Mouse (Mus musculus) kidney, postnatal 0 days (tissue): ENCODE results near the gene Glg1. TPM values are rescaled to one million over a fixed set of nuclear protein-coding genes. Genes with fewer than 3 reads are reported as not detected.

Source experiments
- ATAC-seq: fragments of 200-750 bp; cut with Nextera tagmentation; replicated peaks from 2 replicates; pipeline ENCODE4 v1.8.0; 2017; ENCODE audit warnings: low read depth, moderate number of reproducible peaks, moderate TSS enrichment, moderate library complexity; ENCODE audit not compliant: low FRiP score
- DNase-seq: peaks from one replicate; pipeline ENCODE4 v3.0.0-alpha.2; 2016; ENCODE audit warnings: low spot score
- H3K27ac ChIP-seq: fragments of 300-500 bp; sonication (generic); 2 replicates; pipeline ENCODE4 v1.5.1; 2014; ENCODE audit warnings: mild to moderate bottlenecking
- H3K27me3 ChIP-seq: fragments of 300-500 bp; sonication (generic); 2 replicates; pipeline ENCODE4 v1.6.1; 2014; ENCODE audit warnings: low read length, mixed read lengths; ENCODE audit not compliant: insufficient read depth
- H3K36me3 ChIP-seq: fragments of 300-500 bp; sonication (generic); 2 replicates; pipeline ENCODE4 v1.6.1; 2014; ENCODE audit warnings: low read length, mixed read lengths; ENCODE audit not compliant: insufficient read depth
- H3K4me1 ChIP-seq: fragments of 300-500 bp; sonication (generic); replicated peaks from 2 replicates; pipeline ENCODE4 v1.6.1; 2014; ENCODE audit warnings: antibody characterized with exemption, low read length, mixed read lengths; ENCODE audit not compliant: insufficient read depth
- H3K4me2 ChIP-seq: fragments of 300-500 bp; sonication (generic); 2 replicates; pipeline ENCODE4 v1.6.1; 2014; ENCODE audit warnings: mild to moderate bottlenecking, low read length, moderate library complexity, mixed read lengths
- H3K4me3 ChIP-seq: fragments of 300-500 bp; sonication (generic); replicated peaks from 2 replicates; pipeline ENCODE4 v1.5.1; 2014; ENCODE audit warnings: low read depth, low read length
- H3K9ac ChIP-seq: fragments of 300-500 bp; sonication (generic); 2 replicates; pipeline ENCODE4 v1.6.1; 2014; ENCODE audit warnings: low read depth, low read length
- H3K9me3 ChIP-seq: fragments of 300-500 bp; sonication (generic); replicated peaks from 2 replicates; pipeline ENCODE4 v1.6.1; 2016; ENCODE audit warnings: low read length, inconsistent platforms, mixed read lengths
- CTCF ChIP-seq: IDR thresholded peaks from 2 replicates; pipeline ENCODE4 v1.5.1; 2016; ENCODE audit warnings: antibody characterized with exemption, low read depth, mild to moderate bottlenecking, moderate library complexity
- WGBS: fragments of 180-500 bp; shearing (Covaris S2); extraction: QIAGEN DNeasy Blood & Tissue Kit; methylation state at CpG from one replicate; pipeline ENCODE4 v1.1.7; 2014; 5-methylcytosine and 5-hydroxymethylcytosine counted together
- polyA plus RNA-seq: library from polyadenylated mRNA; unstranded; fragments of >200 nt; fragmentation: Nextera tagmentation; extraction: Ambion mirVana; gene quantifications from 2 replicates; pipeline ENCODE4 v1.2.1, GENCODE M21; 2015

Glg1 gene
- polyA plus RNA-seq, 1 experiment from 2014 or later, result 63.0 TPM

- WGBS, result 79% methylated on average over 6 of the region's 6 CpGs
- no peak overlapping the region for H3K4me3 ChIP-seq
- TF ChIP-seq CTCF, result no peak
- no peaks in the 10 kb centered on the region for H3K27me3 ChIP-seq
- no peak overlapping the region for H3K4me2 ChIP-seq
- no peak overlapping the region for H3K27ac ChIP-seq
- ATAC-seq (no peak), DNase-seq (no peak)
- H3K9me3 ChIP-seq, result no peaks in the 10 kb centered on the region
- no peaks in the 10 kb centered on the region; the same call in 1 of the 2 replicates for H3K4me1 ChIP-seq
- H3K36me3 ChIP-seq, result no peaks in the 10 kb centered on the region
- no peak overlapping the region for H3K9ac ChIP-seq
These were observed 52.7 kb downstream of the Glg1 start for GRCm38 (mm10) chr8:111206321-111206720.

- DNase-seq (no peak), ATAC-seq (no peak)
- WGBS, result 84% methylated on average over 6 of the region's 6 CpGs
These were observed 54.0 kb downstream of the Glg1 start for GRCm38 (mm10) chr8:111205033-111205432.

GRCm38 (mm10) chr8:111203341-111203740, 55.7 kb downstream of the Glg1 start:
- H3K27me3 ChIP-seq, result no peaks in the 10 kb centered on the region
- no peak for TF ChIP-seq CTCF
- H3K27ac ChIP-seq, result no peak overlapping the region
- no peak overlapping the region for H3K4me2 ChIP-seq
- ATAC-seq, result no peak
- WGBS, result 83% methylated on average over 2 of the region's 2 CpGs
- no peaks in the 10 kb centered on the region for H3K9me3 ChIP-seq
- peaks cover 6% of the 10 kb centered on the region; the same call in 1 of the 2 replicates for H3K36me3 ChIP-seq
- no peak overlapping the region for H3K4me3 ChIP-seq
- no peaks in the 10 kb centered on the region; the same call in 1 of the 2 replicates for H3K4me1 ChIP-seq
- no peak for DNase-seq
- no peak overlapping the region for H3K9ac ChIP-seq

More at GRCm38 (mm10) chr8:111205033-111205432, 54.0 kb downstream of the Glg1 start:
- Histone ChIP-seq H3K27ac (no peak overlapping the region), H3K9ac (no peak overlapping the region), H3K36me3 (no peaks in the 10 kb centered on the region), H3K4me2 (no peak overlapping the region), H3K9me3 (no peaks in the 10 kb centered on the region), H3K27me3 (no peaks in the 10 kb centered on the region), H3K4me3 (no peak overlapping the region), H3K4me1 (no peaks in the 10 kb centered on the region; the same call in 1 of the 2 replicates)
- no peak for TF ChIP-seq CTCF

GRCm38 (mm10) chr8:111197966-111198365, 61.0 kb downstream of the Glg1 start:
- 83% methylated on average over 3 of the region's 3 CpGs for WGBS
- H3K4me2 ChIP-seq, result no peak overlapping the region
- ATAC-seq (no peak), DNase-seq (no peak)
- H3K4me1 ChIP-seq, result no peaks in the 10 kb centered on the region
- no peak overlapping the region for H3K27ac ChIP-seq
- H3K36me3 ChIP-seq, result peaks cover 32% of the 10 kb centered on the region
- H3K27me3 ChIP-seq, result no peaks in the 10 kb centered on the region
- no peak overlapping the region for H3K9ac ChIP-seq
- no peak for TF ChIP-seq CTCF
- no peak overlapping the region for H3K4me3 ChIP-seq
- H3K9me3 ChIP-seq, result no peaks in the 10 kb centered on the region

GRCm38 (mm10) chr8:111196181-111196580, 62.8 kb downstream of the Glg1 start:
- Histone ChIP-seq H3K27ac (no peak overlapping the region), H3K4me1 (no peaks in the 10 kb centered on the region), H3K9me3 (no peaks in the 10 kb centered on the region), H3K36me3 (peaks cover 36% of the 10 kb centered on the region), H3K27me3 (no peaks in the 10 kb centered on the region), H3K4me3 (no peak overlapping the region), H3K4me2 (no peak overlapping the region), H3K9ac (no peak overlapping the region)
- DNase-seq (no peak), ATAC-seq (no peak)
- TF ChIP-seq CTCF, result no peak

GRCm38 (mm10) chr8:111188594-111189211, 70.3 kb downstream of the Glg1 start:
- Histone ChIP-seq H3K27ac (no peak overlapping the region), H3K36me3 (0 out of 2 replicates have a peak, but pooled peaks cover 27% of the 10 kb centered on the region), H3K9me3 (no peaks in the 10 kb centered on the region), H3K27me3 (no peaks in the 10 kb centered on the region), H3K9ac (no peak overlapping the region), H3K4me2 (no peak overlapping the region), H3K4me1 (no peaks in the 10 kb centered on the region), H3K4me3 (no peak overlapping the region)
- DNase-seq (peak; percentile 12), ATAC-seq (no peak)
- no peak for TF ChIP-seq CTCF
- WGBS, result 68% methylated on average over 6 of the region's 6 CpGs

GRCm38 (mm10) chr8:111187470-111187869, 71.5 kb downstream of the Glg1 start:
- no peak overlapping the region for H3K27ac ChIP-seq
- no peak for TF ChIP-seq CTCF
- H3K36me3 ChIP-seq, result peaks cover 32% of the 10 kb centered on the region; the same call in 1 of the 2 replicates
- H3K9ac ChIP-seq, result no peak overlapping the region
- no peak for ATAC-seq
- no peak for DNase-seq
- no peaks in the 10 kb centered on the region for H3K9me3 ChIP-seq
- WGBS, result 90% methylated on average over 7 of the region's 7 CpGs
- H3K27me3 ChIP-seq, result no peaks in the 10 kb centered on the region
- no peak overlapping the region for H3K4me3 ChIP-seq
- H3K4me1 ChIP-seq, result no peaks in the 10 kb centered on the region
- no peak overlapping the region for H3K4me2 ChIP-seq
